In genomic region chr9:37518991-37519390, GRCm38 (mm10) we compare ENCODE assay signal across 22 mouse cellular contexts. TPM values are rescaled to one million over a fixed set of nuclear protein-coding genes. Genes with fewer than 3 reads are reported as not detected.
A peak's percentile ranks its signal among the peaks of the same experiment; 100 is the strongest.
DNase-seq lines count a peak whose midpoint lies in the region; ATAC-seq lines count a peak whose summit lies in the region.
"Had no signal": no experiment of that assay in that cellular context is flagged by ENCODE, and none has a peak within 500 bp of the region (broad histone marks: within the 10 kb centered on the region; RNA-seq: fewer than 3 reads in every experiment).

No protein-coding gene starts in this region.

- no peak for DNase-seq in cerebellum, adult 8-10 months
- no peak for DNase-seq in frontal cortex, postnatal 10 days (ENCODE audit: low spot score in 2 of 2)
- DNase-seq in brain, adult 2 months (ENCODE audit: low read depth, low spot score) = peak; percentile 87
- peak; percentile 36 to 42 for DNase-seq in cerebellum, postnatal 25 days
- no peak for DNase-seq in adrenal gland, postnatal 14 days
- DNase-seq in embryo, embryonic 11 days = no peak
- DNase-seq: adrenal gland, adult 2 months; heart, postnatal 10 days; kidney, adult 9 months; kidney, postnatal 10 days; layer of hippocampus, postnatal 36 days; spleen, adult 18-20 months; thymus, adult 18-20 months; thymus, postnatal 25 days had no signal

- peak; percentile 66; the same call in 1 of the 2 replicates for ATAC-seq in cerebellum, adult (ENCODE audit: insufficient number of reproducible peaks, low FRiP score, low TSS enrichment)
- peak; percentile 76 for ATAC-seq in frontal cortex, adult (ENCODE audit: low TSS enrichment)
- ATAC-seq: activated CD4-positive, CD25-positive, alpha-beta regulatory T cell, adult 4 months; forebrain, embryonic 13.5 days; intestine, postnatal 0 days; midbrain, embryonic 15.5 days had no signal

RNA-seq across cellular contexts. Expression of gene Esam, which starts 8.9 kb away (rescaled TPM):
- total RNA-seq in adrenal gland, postnatal 14 days (2021) = 64.0 and 81.0 TPM in 2 replicates

RNA-seq across cellular contexts. Expression of gene Vsig2, which starts 20.1 kb away (rescaled TPM):
- total RNA-seq in adrenal gland, postnatal 14 days (2021) = 5.2 and 9.1 TPM in 2 replicates
- total RNA-seq: CH12.LX; megakaryocyte progenitor cell, adult 5-6 weeks had no signal

RNA-seq across cellular contexts. Expression of gene Msantd2, which starts 29.9 kb away (rescaled TPM):
- 21.9 and 22.5 TPM in 2 replicates for total RNA-seq in adrenal gland, postnatal 14 days (2021)

RNA-seq across cellular contexts. Expression of gene Nrgn, which starts 33.7 kb away (rescaled TPM):
- total RNA-seq in adrenal gland, postnatal 14 days (2021) = 3.6 and 4.8 TPM in 2 replicates

RNA-seq across cellular contexts. Expression of gene Siae, which starts 36.5 kb away (rescaled TPM):
- total RNA-seq in adrenal gland, postnatal 14 days (2021) = 12.4 and 14.7 TPM in 2 replicates

Comparison
In these comparisons a context has a peak if more than half of its experiments do, and no peak if none do; other contexts are left out.
1. DNase-seq: peak in brain, adult 2 months (single experiment) and cerebellum, postnatal 25 days (2 of 2); none in cerebellum, adult 8-10 months (single experiment), frontal cortex, postnatal 10 days (0 of 2), adrenal gland, postnatal 14 days (single experiment) and embryo, embryonic 11 days (single experiment).